Mouse (Mus musculus) layer of hippocampus, adult 9-10 months (tissue): Measurements from ENCODE around the gene Nwd2.

Source experiments
- DNase-seq: peaks from one replicate; pipeline ENCODE4 v3.0.0; 2022; ENCODE audit warnings: low spot score

Nwd2 gene

DNA sequence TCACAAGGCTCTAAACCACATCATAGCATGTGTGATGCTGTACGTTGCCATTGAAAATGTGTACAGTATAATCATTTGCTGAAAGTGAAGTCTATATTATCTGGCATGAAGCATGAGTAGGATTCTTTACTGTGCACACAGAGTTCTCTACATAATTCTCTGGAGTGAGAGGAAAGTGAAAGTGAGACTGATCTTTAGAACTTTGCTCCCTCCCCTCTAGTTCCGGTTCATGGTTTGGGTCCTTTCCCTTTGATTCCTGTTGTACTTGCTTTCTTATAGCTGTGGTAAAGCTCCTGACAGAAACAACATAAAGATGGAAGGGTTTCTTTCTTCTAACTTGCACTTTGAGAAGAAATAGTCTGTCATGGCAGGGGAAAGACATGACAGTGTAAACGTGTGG is 107.0 kb downstream of the Nwd2 start:
- no peak for DNase-seq

DNA sequence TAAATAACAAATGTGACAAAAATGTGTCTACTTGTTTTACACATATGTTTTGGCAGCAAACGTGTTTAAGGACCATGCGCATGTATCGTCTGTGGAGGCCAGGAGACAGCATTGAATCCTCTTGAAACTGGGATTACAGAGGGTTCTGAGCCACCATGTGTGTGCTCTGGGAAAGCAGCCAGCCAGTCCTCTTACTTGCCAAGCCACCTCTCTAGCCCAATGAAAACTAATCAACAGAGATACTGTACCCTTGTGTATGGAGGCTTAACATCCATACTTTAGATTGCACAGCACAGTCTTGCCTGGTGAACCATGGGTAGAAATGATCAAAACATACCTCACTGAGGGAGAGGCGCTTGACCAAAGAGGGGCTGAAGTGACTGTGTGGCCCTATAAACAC is 117.0 kb downstream of the Nwd2 start:
- no peak for DNase-seq

DNA sequence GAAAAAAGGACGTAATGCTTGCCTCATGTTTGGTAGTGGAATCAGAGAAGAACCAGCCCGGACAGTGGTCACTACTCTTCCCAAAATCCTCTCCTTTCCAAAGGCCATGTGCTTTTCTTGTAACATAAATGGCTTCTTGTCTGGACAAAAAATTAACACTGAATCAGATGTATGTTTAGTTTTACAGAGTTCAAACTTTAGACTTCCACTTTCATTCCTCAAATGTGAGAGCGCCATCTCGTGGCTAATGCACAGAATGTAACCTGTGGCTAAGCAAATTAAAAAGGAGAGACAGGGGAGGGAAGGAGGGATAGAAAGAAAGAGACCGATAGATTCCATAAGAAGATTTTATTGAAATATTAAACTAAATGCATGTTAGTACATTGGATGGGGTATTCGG is 117.8 kb downstream of the Nwd2 start:
- DNase-seq = peak; percentile 51

DNA sequence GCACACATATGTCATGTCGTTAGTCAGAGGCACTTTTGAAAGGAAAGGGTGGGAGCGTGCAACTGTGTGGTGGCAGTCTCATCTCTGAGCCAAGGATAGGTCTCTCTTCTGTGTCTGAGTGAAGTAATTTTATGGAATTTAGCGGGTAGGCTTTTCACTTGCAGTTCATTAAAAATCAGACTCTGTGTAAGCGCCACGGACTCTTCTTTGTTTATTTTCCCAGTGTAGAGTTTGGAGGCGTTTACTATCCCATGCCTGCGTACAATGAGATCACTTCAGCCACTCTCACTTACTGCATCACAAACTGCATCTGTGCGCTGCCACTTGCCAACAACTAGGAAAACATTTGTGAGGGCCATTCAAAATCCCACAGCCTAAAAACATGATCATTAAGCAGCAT is 118.6 kb downstream of the Nwd2 start:
- peak; percentile 29 for DNase-seq

DNA sequence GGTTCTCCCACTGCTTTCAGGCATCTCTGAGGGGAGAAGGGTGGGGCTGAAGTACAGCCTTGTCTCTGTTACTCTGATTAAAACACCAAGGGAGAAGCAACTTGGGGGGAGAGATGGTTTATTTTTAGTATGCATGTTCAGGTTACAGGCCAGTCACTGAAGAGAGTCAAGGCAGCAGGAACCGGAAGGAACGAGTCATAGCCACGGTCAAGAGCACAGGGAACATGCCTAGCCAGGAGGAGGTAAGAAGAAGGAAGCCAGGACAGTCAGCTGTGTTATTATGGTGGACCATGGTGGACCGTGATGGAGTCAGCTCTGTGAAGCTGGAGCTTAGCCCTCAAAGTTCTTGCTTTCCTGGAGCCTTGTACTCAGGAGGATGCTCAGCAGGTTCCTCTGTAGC is 119.3 kb downstream of the Nwd2 start:
- no peak for DNase-seq

DNA sequence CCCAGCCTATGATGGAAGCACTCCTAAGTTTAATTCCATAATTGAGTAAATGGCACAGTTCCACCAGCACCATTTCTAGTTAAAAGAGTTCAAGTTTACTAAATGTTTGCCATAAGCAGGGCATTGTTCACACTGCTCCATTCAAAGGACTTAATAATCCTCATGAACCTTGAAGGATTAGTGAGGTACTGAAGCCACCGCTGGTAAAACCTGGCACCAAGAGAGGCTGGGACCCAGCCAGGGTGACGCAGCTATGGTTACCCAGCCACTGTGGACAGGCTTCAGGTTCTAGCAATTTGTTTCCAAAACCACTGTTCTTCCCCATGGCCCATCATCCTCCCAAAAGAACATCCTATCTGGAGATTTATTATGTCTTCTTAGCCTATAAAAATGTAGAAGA is 124.1 kb downstream of the Nwd2 start:
- no peak for DNase-seq

DNA sequence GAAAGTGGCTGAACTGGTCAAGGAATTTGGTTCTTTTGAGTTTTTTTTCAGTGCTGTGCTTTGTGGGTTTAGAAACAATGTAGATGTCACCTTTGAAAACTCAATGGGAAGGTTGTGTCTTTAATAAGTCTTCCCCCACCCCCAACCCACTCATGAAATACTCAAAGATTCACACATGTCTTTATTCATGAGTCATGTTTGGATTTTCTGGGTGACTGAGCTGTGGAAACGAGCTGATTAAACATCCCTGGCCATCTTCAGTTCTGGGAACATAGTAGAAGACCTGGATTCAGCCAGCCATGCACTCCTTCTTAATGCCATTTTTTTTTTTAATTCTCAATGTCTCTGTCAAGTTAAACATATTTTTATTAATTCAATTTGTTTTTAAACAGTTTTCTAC is 124.7 kb downstream of the Nwd2 start:
- DNase-seq = no peak

DNA sequence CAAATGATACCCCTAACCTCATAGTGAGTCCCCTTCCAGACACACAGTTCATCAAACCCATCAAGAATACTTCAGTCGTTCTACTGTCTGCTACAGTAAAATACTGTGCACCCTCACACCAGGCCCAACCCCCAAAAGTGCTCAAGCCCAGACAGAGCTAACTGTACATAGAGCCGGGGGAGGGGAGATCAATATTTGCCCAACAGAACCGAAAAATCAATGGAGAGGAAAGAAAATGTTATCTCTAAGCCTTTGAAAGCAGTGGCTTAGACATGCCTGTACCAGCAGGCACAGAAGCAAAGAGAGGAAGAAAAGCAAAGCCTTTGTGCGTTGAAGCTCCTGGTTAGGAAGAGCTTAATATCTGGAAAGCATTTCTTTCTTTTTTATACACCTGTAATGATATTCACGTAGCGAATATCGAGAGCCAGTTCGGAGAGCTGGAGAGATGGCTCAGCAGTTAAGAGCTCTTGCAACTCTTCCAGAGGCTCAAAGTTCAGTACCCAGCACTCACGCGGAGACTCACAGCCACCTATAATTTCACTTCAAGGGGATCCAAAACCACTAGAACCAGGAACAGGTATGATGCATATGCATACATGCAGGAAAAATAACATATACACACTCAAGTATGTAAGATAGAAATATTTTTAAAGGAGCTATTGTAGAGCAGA is 139.4 kb downstream of the Nwd2 start:
- no peak for DNase-seq

DNA sequence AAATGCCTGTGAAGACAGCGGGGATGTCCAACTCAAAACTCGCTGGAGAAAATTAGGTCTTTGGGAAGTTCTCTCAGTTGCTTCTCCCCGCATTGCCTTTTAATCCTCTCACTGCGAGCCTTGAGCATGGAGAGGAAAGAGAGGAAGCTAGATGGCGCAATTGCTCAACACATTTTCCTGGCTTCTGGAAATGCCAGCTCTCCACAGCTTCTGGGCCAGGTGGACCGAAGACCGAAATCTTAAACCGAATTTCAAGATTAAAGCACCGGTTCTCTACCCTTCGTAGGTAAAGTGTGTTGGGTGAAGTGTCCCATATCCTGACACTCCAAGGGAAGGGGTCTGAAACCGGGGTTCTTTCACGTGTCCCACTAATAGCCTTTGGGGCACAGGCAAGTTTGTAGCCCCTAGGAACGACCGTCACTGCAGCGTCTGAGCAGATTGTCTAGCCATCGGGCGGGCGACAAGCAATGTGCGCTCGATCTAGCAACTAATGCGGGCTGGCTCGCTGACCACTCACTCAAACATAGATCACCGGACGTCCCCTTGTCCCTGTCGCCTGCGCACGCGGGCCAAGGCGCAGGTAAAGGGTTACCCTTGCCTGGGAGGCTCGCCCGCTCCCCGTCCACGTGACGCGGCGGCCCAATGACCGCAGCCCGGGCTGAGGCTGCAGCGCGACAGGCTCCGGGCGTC is 163.1 kb downstream of the Nwd2 start, which contains the start of gene 0610040J01Rik:
Gene 0610040J01Rik (plus strand): TSS at position 545 of the 690 bp plus-strand sequence.
- DNase-seq = peak; percentile 45

DNA sequence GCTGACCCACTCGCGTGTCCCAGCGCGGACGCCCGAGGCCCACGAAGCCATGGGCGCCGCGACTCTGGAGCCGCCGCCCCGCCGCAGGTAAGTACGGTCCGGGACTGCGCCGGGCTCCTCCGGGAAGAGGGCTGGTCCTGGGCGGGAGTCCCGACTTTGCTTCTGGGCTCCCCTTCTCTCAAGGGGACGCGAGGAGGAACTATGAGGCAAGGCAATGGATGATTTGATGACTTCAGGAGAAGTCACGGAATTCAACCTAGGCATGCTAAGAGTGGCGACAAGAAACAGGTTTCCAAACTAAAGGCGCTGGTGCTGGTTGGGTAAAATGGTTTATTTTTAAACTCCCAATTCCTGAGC is 163.6 kb downstream of the Nwd2 start:
- no peak for DNase-seq

DNA sequence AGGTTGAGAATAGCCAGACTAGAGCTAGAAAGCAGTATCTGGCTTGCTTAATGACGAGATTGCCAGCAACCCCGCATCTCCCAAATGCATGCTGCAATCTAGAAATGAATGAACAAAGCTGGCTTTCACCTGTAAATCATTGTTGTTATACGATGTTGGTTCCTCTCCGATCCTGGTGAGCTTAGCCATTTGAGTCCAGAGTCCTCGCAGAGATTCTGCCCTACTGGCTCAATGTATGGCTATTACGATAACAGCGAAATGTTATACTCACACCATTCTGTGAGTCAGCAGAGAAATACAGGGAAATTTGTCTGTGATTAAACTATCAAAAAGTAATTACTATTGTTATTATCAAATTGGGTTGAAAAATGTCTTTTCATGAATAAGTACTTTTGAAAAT is 167.7 kb downstream of the Nwd2 start:
- no peak for DNase-seq

DNA sequence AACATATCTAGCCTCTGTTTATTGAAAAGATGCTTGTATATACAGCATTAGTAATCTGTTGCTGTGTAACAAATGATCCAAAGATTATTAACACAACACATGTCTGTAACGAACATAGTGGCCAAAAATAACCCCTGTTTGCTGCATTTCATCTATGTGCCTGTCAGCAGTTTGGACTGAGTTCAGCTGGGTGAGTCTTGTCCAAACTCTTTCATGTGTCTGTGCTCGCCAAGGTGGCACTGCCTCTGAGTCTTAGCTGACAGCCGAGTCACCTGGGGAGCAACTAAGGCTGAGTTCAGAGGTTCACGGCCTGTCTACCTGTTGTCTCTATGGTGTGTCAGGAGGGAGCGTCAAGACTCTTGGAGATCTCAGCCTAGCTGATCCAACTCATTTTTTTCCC is 168.4 kb downstream of the Nwd2 start:
- no peak for DNase-seq

DNA sequence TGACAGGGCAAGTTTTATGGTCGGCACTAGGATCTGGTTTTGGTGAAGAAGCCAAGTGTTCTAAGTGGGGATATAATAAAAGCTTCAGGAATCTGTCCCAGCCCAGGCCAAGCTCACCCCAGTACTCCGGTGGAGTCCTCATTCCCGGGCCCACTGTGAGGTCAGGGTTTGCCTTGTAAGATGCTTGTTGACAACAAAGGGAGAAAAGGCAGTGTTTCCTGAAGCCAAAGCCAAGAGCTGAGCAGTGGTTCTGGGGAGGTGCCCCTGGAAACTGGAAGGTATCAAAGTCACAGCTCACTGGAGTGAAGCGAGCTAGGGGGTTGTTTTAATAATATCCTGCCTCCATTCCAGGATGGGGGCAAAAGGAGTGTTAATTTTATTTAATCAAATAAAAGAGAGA is 170.1 kb downstream of the Nwd2 start:
- no peak for DNase-seq

DNA sequence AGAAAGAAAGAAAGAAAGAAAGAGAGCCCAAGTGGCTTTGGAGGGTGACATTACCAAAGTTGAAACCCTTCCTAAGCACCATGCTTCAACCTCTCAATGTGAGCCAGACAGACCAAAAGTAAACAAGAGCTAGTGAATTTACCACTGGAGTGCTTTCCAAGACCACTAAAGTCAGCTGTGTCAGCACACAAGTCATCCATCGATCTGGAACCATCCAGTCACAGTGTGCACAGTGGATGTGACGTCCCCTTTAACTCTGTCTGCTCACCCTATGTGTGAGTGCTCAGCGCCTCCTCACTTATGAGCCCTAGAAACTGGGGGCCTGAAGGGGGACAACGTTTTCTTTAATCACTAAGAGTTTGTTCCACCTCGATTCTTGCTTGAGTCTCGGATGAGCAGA is 170.6 kb downstream of the Nwd2 start:
- DNase-seq = no peak

DNA sequence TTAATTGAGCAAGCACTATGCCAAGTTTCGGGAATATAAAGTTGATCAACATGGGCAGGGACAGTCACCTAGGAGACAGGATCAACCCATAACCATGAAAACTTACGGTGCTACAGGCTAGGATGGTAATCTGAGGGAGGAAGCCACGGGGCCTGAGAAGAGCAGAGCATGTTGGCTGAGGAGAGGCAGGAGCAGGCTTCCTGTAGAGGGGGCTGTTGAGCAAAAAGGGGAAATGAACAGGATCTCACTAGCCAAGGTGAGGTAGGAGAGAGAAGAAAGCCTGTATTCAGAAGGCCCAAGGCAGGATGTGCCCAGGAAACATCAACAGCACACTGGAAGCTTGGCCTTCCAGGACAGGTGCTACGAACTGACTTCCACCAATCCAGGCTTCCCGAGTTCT is 172.3 kb downstream of the Nwd2 start:
- no peak for DNase-seq

DNA sequence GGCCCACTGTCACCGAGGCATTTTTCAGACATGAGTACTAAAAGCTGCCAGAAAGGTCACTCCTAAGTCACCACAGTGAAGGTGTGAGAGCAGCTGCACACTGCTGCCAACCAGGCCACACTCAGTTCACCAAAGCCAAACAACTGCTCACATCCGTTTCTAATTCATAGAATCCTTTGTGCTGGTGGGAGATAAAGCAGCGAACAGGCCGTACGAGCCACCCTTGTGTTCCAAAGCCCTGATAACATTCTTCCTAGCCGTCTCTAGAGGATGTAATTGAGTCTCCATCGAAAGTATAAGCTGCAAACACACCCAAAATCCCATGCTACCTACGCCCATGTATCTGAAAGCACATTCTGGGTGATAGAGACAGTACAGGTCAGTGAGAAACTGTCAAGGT is 173.0 kb downstream of the Nwd2 start:
- no peak for DNase-seq

DNA sequence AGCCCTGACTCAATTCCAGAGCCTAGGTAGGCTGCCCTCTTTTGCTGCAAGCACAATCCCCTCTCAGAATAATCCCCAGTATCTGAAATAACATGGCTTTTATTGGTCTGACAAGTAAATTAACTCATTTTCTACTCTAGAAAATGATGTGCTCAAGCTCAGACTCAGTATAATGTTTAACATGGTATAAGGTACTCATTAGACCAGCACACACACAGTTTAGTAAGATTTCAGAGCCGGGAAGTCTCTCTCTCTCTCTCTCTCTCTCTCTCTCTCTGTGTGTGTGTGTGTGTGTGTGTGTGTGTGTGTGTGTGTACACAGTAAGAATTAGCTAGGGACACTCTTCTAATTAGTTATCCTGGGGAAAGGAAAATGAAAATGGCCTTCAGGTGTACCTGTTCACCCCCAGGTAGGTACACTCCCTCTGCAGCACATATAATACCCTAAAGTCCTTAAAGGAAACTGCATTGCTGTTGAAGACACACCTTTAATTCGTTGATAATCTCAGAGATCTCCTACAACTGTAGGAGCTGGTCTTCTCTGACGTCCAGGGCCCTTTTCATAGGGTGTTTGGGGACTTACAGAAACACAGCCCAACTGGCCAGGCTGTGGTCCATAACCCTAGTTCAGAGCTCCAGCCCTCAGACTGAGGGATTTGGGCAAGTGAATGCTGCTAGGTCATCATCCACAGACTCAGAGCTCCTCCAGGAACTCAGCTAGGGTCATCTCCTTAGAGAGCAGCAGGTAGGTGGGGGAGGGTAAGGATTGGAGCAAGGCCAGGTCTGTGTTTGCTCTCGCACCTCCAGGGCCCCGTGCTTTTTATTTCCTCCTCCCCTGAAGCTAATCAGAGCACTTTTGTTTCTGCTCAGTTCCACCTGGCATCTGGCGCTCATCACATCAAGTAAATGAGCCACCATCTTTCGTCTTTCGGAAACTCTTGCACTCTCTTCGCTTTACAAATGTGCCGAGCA is 174.7 kb downstream of the Nwd2 start:
- DNase-seq = no peak

DNA sequence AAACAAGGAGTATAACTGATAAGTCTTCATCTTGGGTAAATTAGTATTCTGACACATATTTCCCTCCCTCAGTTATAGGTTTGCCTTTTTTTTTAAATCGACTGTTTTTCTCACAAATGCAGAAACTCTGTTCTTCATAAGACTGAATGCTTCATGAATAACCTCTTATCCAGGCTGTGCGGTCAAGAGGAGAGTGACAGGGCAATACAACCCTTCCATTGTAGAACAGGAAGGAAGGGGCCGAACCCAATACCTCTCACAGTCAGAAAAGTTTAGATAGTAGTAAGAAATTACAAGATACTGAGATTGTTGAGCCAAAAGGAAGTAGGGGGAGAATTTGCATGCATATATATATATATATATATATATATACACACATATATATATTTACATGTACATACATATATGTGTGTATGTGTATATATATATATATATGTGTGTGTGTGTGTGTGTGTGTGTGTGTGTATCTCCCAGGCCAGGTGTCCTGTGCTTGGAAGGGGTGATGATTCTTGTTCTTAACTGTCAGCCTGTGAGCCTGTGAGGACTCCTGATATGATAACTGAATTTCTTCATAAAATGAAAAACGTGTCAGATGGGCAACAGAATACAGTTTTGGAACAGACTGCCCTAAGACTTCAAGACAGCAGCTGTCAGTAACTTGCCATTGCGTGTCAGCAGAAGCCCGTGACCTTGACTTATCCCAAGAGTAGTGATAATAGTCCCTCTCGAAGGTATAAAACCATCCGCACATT is 175.9 kb downstream of the Nwd2 start:
- DNase-seq = no peak

DNA sequence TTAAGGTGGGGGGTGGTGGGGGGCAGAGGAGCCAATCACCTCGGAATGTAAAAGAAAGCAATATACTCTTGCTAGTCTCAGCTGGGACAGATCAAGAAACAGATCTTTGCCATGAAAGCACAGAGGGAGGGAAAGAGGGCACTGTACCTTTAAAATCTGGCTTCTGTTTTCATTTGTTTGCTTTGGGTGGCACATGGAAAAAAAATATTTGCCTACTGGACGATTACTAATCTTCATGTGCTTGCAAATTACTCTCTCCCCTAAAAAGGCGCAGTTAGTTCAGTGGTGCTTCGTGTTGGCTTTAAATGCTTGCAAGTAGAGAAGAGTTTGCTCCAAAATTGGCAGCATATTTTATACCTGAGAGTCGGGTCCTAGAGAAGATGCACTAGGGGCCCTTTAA is 177.0 kb downstream of the Nwd2 start:
- no peak for DNase-seq

DNA sequence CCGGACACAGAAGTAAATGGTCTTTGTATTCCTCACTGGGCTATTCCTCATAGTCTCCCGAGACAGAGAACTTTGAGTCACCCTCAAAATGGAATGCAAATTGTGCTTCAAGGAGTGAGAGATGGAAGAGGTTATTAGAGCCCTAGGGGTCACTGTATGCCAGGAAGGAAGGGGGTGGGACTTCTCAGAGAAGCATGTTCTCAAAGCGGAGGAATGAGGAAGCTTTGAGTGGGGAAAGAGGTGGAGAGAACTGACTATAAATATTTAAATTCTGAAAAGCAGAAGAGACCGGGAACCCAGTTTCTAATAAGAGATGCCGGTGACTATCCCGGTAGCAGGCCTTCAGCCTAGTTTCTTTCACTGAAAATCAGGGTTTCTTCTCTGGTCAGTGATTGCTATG is 178.1 kb downstream of the Nwd2 start:
- DNase-seq = peak; percentile 22

DNA sequence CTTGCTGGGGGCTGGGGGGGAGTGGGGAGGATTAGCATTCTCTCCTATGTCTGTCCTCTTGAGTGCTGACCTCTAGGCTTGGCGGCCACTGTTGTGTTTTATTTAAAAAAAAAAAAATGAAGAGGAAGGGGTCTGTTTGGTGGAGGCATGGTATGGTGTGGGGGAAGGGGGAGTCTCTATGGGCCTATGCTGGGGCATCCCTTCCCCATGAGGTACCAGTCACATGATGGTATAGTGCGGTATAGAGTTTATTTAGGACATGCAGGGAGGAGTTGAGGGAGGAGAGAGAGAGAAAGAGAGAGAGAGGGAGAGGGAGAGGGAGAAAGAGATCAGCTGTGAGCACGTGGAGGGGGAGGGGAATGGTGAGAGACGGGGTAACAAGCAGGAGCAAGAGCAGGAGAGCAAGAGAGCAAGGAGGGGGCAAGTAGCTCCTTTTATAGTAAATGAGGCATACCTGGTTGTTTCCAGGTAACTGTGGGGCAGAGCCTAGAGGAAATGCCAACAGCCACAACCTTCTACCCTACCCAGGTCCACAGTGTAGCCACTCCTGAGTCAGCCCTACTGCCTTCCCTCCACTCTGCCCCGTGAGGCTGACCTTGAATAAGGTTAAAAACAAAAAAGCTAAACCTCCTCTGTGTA is 178.6 kb downstream of the Nwd2 start:
- no peak for DNase-seq
